Mouse (Mus musculus): ENCODE measurements around the gene Cilp.
"Not testable (repeated sequence)": the region's sequence is repeated elsewhere in the genome, so short reads cannot be mapped to it uniquely, and the experiment has no call there.

Cilp gene

DNA sequence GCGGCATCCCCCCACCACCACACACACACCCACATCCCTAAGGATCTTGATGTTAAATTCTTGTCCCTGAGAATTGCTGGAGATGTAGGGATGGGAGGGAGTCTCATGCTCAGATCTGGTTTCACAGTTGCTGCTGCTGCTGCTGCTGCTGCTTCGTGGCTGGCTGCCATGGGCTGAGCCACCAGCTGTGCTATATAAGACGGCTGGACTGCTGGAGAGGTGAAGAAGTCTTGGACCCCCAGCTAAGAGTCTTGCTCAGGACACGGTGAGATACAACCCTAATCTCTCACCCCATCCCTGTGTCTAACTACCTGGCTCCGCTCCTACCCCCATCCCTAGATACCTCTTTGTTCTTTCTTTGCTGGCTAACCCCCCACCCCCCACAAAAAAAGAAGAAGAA, at the start of gene Cilp:
Cilp (plus strand) TSS at position 222 of the 400 bp plus-strand sequence.
- no peak for DNase-seq (ENCODE audit: low spot score)

DNA sequence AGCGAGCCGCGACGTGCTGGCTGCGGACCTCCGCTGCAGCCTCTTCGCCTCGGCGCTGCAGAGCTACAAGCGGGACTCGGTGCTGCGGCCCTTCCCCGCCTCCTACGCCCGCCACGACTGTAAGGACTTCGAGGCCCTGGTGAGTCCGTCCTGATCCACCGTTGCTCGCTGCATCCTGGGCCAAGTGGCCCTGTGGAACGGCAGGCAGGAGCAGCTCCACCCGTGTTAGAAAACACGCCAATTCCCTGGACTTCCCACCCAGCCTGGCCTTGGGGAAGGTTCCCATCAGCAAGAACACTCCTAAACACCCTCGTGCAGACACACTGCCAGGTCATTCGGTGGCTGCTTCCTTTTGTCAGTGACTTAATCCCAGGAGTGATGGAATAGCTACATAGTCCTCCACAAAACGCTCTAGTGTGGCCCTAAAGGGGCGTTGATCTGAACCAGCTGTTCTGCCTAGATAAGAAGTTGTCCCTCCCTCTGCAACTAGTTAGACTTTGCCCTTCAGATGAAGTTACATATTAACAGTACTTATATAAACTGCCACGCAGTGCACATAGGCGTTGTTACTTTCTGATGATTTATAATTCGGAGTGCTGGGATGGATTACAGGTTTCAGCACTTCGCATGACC, 49.4 kb upstream of the Cilp start:
- no peak for DNase-seq (ENCODE audit: low spot score)

DNA sequence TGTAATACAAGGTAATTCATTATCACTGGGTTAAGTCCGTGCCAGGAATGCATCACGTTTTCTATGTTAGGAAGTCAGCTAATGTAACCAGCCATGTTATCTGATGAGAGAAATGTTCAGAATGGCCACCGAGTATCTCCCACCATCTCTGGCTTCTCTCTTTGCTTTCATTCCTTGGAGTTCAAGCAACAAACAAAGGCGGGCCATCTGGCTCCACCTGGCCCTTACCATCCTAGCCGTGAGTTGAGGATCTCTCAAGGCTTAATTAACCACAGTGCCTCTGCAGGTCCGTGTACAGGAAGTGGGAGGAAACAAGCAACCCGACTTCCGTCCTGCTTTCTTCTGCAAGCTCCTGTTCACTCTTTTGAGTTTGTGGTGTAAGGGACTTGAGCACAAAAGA, 48.0 kb upstream of the Cilp start:
- no peak for DNase-seq (ENCODE audit: low spot score)

DNA sequence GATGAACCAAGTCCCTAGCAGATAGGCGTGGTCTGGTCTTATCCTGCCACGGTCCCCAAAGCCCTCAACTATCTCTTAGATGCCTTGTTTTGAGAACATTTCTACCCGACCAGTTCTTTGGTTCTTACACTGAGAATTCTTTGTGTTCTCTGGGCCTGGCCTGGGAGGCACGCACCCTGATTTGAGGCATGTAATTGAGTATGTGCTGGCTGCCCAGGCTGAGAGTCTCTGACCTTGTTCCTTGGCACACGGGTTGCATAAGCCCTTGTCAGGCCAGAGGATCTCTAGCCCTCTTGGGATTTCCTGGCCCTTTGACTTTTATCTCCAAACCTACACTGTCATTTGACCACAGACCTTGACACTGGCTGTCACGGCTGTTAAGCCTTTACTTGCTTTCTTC, 47.3 kb upstream of the Cilp start:
- DNase-seq (ENCODE audit: low spot score): no peak

DNA sequence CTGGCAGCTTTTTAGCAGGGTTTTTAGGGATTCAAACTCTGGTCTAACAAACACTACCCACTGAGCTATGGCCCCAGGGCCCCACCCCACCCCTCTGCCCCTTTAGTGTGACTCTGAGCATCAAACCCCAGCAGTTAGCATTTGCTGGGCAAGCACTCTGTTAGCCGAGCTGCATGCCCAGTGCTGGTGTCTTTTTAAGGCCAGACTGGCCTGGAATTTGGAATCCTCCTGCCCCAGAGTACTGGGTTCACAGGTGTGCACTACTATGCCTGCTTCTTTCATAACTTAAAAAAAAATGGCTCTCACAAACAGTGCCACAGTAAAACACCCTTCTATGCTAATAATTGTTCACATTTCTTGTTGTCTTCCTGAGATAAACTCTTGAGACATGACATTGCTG, 46.1 kb upstream of the Cilp start:
- DNase-seq (ENCODE audit: low spot score): no peak

DNA sequence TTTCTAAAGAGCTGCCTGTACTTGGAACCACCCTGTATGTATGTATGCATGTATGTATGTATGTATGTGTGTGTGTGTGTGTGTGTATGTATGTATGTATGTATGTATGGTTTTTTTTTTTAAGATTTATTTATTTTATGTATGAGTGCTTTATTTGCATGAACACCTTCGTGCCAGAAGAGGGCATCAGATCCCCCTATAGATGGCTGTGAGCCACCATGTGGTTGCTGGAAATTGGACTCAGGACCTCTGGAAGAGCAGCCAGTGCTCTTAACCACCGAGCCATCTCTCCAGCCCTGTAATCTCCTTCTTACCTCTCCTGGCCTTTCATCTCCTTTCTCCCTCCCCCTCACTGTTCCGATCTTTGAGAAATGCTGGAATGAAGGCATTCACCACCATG, 44.6 kb upstream of the Cilp start:
- DNase-seq (ENCODE audit: low spot score): not testable (repeated sequence)

DNA sequence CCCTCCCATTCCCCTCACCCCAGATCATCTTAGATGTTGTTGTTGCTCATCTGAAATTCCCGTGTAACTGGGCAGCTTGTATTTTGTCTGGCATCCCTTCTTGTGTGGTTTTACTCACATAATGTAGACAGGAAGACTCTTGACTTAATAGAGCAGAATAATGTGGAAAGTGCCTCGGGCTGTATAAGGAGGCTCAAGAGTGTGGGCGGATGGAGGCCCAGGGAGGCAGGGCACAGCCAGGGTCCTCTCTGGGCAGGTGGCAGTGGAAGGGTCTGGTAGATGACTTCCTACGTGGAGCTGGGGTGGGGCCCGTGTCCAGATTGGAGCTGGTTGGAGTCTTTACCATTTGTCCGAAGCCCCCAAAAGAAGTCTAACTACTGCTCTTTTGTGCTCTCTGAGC, 41.1 kb upstream of the Cilp start:
- DNase-seq (ENCODE audit: low spot score): no peak

DNA sequence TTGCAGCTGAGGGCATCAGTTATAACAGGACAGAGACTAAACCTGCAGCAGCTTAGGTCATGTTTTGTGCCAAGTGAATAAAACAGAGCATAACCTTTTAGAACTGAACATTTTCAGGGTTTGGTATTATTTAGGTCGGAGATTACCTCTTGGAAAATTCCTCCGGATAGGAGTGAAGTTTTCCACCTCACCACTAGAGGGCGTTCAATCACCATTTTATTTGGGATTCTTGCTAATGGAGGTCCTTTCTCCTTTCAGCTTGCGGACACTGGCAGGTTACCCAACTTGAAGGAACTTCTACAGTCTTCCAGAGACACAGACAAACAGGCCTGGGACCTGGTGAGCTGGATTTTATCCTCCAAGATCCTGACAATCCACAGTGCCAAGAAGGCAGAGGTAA, 39.2 kb upstream of the Cilp start:
- no peak for DNase-seq (ENCODE audit: low spot score)

DNA sequence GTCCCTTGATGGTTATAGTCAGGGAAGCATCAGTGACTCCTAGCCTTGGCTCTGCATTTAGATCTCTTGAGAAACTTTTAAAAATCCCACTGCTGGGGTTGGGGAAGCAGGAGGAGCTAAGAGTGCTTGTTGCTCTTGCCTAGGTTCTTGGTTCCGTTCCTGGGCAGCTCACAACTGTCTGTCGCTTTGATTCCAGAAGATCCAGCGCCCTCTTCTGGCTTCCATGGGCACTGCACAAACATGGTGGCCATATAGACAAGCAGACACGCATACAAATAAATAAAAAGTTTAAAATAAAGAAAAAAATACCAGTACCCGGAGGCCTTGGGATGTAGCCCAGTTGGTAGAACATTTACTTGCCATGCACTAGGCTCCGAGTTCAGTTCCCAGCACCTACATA, 34.7 kb upstream of the Cilp start:
- DNase-seq (ENCODE audit: low spot score): no peak

DNA sequence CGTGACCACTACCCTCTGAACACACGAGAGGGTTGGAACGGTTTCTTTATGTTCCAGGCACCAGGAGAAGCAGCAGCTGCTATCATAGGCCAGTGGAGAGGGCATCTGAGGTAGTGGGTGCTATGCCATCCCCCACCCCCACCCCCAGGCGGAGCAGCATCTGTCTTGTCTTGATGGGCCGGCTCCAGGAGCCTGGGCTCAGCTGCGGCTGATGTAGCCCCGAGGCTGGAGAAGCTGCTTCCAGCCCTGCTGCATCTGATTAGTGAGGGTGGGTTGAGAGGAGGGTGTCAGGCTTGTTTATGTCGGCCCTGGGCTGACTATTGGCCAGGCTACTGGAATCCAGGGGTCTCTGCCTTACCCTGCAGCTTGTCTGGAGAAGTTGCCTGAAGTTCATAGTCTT, 33.7 kb upstream of the Cilp start:
- DNase-seq (ENCODE audit: low spot score): no peak

DNA sequence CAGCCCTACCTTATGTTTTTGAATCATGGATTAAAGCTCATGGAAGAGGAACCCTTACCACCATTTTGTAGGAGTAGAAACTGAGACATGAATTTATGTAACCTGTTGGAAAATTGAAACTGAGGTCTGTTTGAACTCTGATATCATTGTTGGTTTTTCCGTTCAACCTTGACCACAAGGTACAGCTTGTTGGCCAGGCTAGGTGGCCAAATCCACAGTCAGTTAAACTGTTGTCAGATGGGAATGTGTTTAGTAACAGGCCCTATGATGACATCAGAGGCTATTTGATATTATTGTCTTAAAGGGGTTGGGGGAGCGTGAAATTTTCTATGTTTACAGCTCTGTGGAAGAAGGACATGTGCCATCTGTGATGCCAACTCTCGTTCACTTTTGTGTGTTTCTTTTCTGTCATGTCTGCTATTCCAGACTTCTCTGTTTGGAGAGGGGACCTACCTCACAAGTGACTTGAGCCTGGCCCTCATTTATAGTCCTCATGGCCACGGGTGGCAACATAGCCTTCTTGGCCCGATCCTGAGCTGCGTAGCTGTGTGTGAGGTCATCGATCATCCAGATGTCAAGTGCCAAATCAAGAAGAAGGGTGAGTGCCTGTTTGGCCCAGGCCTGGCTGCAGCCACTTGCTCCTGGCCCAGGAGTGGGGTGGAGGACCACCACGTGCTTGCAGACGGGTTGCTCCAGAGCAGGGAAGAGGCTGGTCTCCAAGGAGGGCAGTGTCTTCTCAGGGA, 31.6 kb upstream of the Cilp start:
- no peak for DNase-seq (ENCODE audit: low spot score)

DNA sequence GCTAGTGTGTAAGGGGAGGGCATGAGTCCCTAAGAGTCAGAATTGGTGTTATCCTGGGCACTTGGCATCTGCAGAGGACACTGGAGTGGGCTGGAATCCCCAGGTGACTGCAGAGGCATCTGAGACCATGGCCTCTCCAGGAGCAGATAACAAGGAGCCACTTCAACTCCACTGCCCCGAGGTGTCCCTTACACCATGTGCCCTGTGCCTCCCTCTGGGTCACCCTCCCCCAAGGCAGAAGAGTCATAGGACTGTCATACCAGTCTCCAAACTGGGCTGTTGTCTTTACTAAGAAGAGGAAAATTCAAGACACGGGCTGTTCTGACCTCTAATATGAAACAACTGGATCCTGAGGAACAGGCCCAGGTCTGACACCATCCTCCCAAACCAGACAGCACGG, 30.2 kb upstream of the Cilp start:
- DNase-seq (ENCODE audit: low spot score): no peak

DNA sequence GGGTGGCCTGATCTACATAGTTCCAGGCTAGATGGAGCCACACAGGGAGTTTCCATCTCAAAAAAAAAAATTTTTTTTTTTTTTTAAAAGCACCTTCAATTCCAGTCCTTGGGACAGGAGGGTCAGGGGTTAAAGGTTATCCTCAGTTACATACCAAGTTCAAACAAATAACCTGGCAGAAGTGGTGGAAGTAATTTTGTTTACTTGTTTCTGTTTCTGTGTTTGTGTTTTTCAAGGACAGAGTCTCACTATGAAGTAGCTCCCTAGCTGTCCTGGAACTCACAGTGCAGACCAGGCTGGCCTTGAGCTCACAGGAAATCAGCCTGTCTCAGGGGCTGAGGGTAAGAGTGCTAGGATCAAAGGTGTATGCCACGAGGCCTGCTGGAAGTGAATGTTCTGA, 29.4 kb upstream of the Cilp start:
- DNase-seq (ENCODE audit: low spot score): no peak

DNA sequence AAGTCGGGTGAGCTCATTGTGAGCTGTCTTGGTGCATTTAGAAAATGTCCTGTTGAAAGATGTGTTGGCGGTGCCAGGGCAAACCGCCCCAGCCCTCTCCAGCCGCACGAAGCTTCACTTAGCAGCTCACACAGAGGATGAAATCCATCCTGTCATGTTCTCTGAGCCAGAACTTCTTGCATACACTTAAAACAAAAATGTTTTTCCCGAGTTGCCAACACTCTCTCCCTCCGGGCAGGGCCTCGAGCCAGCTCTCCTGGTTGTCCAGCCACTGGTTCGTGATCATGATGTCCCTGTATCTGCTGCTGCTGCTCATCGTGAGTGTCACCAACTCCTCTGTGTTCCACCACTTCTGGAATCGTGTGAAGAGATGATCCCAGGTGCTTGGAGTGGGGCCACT, 27.4 kb upstream of the Cilp start:
- DNase-seq (ENCODE audit: low spot score): no peak

DNA sequence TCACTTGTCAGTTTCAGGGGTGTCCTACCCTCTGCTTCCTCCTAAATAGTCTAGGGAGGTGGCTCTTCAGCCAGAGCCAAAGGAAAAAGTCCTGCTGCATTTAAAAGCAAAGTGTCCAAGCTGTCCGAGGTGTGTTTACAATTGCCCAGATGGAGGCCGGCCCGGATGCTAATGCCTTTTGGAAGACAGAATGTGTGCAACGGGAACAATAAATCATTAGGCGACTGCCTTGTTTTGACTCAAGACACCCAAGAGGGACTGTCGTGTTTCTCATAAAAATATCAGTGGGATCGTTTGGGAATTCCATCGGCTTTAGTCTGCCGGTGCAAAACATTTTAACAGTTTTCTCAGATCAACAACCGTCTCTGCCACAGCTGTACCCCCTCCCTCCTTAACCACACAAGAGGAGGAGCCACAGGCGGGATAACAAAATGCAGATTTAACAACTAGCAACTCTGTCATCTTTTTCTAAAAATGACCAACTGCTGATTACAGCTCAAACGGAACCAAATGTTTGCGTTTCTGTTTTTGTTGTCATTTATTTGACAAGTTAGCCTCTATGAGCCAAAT, 26.7 kb upstream of the Cilp start:
- no peak for DNase-seq (ENCODE audit: low spot score)

DNA sequence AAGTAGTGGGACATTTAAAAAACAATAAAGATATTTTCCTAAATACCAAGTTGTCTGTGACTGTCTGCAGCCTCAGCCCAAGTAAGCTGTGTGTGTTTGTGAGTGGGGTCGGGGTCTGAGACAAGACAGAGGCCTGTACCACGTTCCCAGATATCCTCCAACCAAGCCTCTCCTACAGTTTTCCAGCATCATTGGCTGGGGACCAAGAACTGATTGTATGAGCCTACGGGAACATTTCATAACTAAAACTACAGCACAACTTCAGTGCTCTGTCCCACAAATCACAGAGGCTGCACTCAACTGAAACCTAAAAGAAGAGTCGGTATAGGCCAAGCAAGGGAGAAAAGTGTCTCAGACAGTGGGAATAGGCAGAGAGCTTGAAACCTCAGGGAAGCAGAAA, 25.8 kb upstream of the Cilp start:
- DNase-seq (ENCODE audit: low spot score): no peak

DNA sequence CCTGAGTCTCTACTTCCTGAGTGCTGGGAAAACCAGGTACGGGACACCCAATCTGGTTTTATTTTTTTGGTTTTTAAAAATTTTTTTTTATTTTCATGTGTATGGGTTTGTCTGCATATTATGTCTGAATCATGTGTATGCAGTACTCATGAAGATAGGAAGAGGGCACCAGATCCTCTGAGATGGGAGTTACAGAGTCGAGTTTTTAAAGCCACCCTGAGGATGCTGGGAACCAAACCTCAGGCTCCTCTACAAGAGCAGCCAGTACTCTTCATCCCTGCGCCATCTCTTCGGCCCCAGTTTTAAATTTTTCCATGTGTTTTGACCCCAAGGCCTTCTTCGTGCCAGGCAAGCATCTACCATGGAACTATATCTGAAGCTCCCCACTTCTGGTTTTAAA, 25.2 kb upstream of the Cilp start:
- no peak for DNase-seq (ENCODE audit: low spot score)

DNA sequence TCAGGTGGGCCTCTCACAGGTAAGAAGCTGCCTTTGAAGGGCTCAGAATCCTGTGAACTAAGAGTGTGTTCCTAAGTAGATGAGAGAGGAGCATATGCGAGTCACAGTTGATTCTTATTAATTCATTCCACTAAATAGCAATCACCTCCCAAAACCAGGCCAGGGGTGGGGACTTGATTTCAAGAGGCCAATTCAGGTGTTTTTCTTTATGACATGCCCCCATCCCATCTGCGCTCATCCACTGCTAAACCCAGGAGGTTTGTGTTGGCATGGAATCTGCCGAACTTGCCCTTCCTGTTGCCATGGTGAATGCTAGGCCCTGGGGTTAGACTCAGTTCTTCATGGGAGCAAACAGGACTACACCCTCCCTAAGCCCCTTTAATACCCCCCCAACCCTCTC, 24.4 kb upstream of the Cilp start:
- no peak for DNase-seq (ENCODE audit: low spot score)

DNA sequence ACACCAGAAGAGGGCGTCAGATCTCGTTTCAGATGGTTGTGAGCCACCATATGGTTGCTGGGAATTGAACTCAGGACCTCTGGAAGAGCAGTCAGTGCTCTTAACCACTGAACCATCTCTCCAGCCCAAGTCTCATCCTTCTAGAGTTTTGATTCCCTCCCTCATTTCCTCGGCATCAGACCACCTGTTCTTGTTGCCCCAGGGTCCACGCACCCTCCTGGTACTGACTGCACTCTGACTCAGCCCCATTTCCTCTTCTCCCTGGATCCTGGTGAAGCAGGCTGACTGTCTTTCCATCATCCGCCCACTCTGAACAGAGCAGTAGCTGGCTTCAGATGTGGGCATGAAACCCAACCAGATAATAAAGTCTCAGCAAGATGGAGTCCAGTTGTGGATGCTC, 23.0 kb upstream of the Cilp start:
- DNase-seq (ENCODE audit: low spot score): no peak

DNA sequence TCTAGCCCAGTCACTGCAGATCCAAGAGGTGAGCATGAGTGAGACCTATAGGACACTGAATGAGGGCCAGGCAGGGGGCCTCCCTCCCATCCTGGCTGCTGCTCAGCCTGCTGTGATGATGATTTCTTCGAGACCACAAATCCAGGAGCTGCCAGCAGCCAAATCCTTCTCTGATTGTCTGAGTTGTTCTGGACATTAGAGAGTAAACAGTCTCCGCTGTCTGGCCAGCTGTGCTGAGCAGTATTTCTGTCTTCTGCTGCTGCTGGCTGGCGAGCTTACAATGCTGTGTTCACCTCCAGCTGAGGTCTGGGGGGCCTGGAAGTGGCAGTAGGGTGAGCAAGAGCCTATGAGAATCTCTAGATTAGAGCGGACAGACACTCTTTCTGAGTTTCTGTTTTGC, 21.7 kb upstream of the Cilp start:
- DNase-seq (ENCODE audit: low spot score): no peak

DNA sequence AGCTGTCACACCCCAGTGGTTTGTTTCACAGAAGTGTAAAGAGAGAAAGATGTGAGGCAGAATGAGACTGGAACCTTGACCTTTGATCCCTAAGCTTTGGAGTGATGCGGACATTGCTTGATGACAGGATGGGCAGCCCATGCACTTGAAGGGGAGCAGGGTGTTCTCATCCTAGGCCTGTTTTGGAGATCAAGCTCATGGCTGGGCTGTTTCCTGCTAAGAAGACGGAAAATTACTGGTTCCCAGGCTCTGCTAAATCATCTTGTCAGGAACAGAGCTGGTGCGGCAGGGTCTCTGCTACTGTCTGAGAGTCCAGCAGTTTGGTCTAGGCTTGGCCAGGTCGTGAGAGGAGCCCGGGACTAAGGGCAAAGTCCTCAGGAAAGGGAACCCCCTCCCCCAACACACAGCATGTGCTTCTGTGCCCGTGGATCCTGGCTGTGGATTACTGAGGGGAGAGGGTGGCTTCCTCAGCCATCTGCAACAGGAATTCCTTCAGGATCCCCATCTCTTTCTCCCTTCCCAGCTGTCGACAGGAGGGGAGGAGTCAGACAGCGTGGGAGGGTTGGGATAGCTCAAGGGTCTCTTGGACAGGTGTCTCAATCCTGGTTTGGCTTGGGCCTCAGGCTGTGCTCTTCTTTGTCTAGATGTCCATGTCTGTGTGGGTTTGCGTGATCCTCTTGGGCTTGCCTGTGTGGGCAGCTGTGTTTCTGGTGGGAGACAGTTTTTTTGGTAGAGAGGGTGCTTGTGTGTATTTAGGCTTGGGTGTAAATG, 20.8 kb upstream of the Cilp start:
- no peak for DNase-seq (ENCODE audit: low spot score)

DNA sequence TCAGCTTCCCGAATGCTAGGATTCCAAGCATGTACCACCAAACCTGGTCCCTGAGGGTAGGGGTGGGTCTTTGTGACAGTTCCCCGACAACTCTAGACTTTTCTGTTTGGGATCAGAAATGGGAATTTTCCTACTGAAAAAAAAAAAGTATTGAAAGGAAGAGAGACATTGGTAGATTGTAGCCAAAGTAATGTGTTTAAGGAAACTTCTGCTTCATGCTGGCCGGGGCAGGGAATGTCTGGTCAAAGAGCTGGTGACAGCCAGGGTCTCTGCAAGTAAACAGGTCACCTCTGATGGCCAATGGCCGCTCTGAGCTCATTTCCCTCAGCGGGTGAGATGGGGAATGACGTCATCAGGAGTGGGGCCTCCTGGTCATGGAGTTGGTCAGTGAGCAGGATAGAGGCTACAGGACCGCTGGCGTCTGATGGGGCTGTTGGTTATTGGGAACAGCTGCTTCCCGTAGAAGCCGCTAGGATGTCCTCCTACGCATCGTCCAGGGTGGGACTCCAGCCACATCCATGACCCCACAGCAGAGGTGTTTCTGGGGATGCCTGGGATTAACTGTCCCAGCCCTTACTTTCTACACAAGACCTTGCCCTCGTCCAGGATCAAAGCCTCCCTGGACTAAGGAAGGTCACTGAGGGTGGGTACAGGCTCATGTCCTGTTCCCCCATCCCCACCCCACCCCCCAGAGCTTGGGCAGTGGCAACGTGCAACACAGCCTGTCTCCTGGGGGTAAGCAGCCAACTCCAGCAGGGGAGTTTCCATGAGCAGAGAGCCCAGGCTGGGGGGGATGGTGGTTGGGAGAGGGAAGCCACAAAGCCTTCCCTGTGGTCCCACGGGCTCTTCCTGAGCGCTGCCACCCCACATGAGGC, 17.2 kb upstream of the Cilp start:
- DNase-seq (ENCODE audit: low spot score): no peak

Measured in urinary bladder, postnatal 10 days (tissue).